Mouse (Mus musculus): ENCODE measurements around the gene Trip4. TPM values are rescaled to one million over a fixed set of nuclear protein-coding genes. Genes with fewer than 3 reads are reported as not detected.

Trip4 gene
- 13.5 and 18.6 TPM in 2 replicates for total RNA-seq (2012; rRNA removed)

DNA sequence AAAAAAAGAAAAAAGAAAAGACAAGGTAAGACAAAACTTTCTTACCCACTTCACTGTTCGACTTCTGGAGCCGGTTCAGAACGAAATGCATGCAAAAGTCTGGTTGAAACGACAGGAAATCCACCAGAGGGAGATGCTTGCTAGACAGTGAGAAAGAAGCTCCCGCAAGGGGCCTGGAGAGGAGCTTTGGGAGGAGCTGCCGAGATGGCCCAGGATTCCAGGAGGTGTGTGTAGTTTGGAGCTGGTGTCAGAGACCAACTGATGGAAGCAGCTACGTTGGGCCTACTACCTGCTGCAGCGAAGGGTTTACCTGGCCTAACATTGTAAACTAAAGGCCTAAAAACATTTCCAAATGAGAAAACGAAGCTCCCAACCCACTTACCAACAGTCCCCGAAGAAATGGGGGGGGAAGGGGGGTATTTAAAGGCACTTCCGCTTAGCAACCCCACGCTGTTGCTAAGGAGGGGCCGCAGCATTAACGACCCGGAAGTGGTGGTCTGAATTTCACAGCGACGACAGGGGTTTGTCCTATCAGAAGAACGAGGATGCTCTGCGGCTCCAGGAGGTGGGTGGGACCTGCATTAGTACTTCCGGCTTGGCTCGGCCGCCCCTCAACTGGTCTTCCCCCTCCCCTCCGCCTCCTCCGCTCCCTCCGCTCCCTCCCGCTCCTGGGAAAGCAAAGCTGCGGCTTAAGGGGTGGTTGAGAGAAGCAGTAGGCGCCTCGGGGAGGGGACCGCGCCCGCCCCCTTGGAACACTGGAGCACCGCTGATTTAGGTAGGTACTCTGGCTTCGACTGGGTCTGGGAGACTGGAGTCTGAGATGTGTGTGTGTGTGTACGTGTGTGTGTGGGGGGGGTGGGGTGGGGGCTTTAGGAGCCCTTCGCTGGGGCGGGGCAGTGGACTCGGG is at the start of gene Trip4, which contains the start of gene Csnk1g1:
TSS of gene Trip4 (minus strand) at position 401 of the 907 bp plus-strand sequence.
TSS of gene Csnk1g1 (plus strand) at position 531 of the 907 bp plus-strand sequence.
- Histone ChIP-seq H3K4me1 (ENCODE audit: control insufficient read depth in 2 of 2, insufficient read depth in 2 of 2, low read length in 2 of 2, poor library complexity in 1 of 2) (no peaks in the 10 kb centered on the region), H3K9me3 (ENCODE audit: control insufficient read depth, insufficient read depth, low read depth, low read length) (no peaks in the 10 kb centered on the region), H3K36me3 (ENCODE audit: control insufficient read depth, insufficient read depth, low read length, poor library complexity, severe bottlenecking) (no peaks in the 10 kb centered on the region), H3K9ac (ENCODE audit: insufficient read depth, low read depth, low read length, poor library complexity, severe bottlenecking) (peak within 1 kb of the TSS; percentile 88), H3K27ac (ENCODE audit: insufficient read depth, low read depth, low read length, poor library complexity, severe bottlenecking) (peak within 1 kb of the TSS; percentile 64), H3K4me3 (ENCODE audit: insufficient read depth in 1 of 2, low read depth in 1 of 2, low read length in 2 of 2, poor library complexity in 1 of 2, severe bottlenecking in 1 of 2) (peak within 1 kb of the TSS; percentile 61 to 91)
- in situ Hi-C loops (cut with MboI; ENCODE audit: low sequenced_read_pairs in 2 of 2, unreplicated experiment in 2 of 2): no loop called here
- peak; percentile 96 for DNase-seq (ENCODE audit: low read depth, low spot score)
- TF ChIP-seq HCFC1 (IDR thresholded peaks at IDR 0.05; ENCODE audit: borderline replicate concordance, insufficient read depth, low read length) (peak; percentile 61; the same call in 1 of the 2 replicates), MAFK (IDR thresholded peaks at IDR 0.05; ENCODE audit: insufficient read depth, low read depth, low read length) (no peak), CHD2 (IDR thresholded peaks at IDR 0.05; ENCODE audit: low read depth, low read length) (0 out of 2 replicates have a peak, but pooled peaks have one; percentile 35)

DNA sequence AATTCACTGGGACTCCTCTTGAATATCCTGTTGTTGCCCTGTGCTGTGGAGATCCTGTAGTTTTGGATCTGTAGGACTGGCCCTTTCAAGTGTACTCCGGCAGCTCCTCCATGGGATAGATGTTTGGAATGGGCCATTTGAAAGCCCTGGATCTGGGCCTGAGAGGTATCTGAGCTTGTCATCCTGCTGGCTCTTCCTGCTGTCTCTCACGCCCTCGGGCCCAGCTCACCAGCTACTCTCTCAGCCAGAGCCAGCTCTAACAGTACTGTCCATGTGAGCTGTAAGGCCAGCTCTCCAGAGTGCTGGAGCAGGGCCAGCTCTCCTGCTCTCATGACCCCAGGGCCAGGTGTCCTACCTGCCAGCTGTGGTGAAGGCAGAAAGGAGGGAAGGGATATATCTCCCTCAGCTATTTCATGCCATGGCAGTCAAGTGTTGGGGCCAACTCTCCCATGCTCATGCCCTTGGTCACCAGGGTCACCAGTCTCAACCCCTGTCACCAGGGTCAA is 42.5 kb upstream of the Trip4 start:
- Histone ChIP-seq H3K27ac (ENCODE audit: insufficient read depth, low read depth, low read length, poor library complexity, severe bottlenecking) (no peak overlapping the region), H3K9ac (ENCODE audit: insufficient read depth, low read depth, low read length, poor library complexity, severe bottlenecking) (no peak overlapping the region), H3K36me3 (ENCODE audit: control insufficient read depth, insufficient read depth, low read length, poor library complexity, severe bottlenecking) (peaks cover 4% of the 10 kb centered on the region; the same call in 1 of the 2 replicates), H3K4me1 (ENCODE audit: control insufficient read depth in 2 of 2, insufficient read depth in 2 of 2, low read length in 2 of 2, poor library complexity in 1 of 2) (no peaks in the 10 kb centered on the region), H3K9me3 (ENCODE audit: control insufficient read depth, insufficient read depth, low read depth, low read length) (no peaks in the 10 kb centered on the region), H3K4me3 (ENCODE audit: insufficient read depth in 1 of 2, low read depth in 1 of 2, low read length in 2 of 2, poor library complexity in 1 of 2, severe bottlenecking in 1 of 2) (no peak overlapping the region)
- in situ Hi-C loops (cut with MboI; ENCODE audit: low sequenced_read_pairs in 2 of 2, unreplicated experiment in 2 of 2): no loop called here
- no peak for DNase-seq (ENCODE audit: low read depth, low spot score)
- no peak for TF ChIP-seq MAFK (IDR thresholded peaks at IDR 0.05; ENCODE audit: insufficient read depth, low read depth, low read length)
- no peak for TF ChIP-seq ZC3H11A (IDR thresholded peaks at IDR 0.05; ENCODE audit: borderline replicate concordance, low read depth, low read length)
- no peak for TF ChIP-seq CHD2 (IDR thresholded peaks at IDR 0.05; ENCODE audit: low read depth, low read length)
- TF ChIP-seq ZNF384 (IDR thresholded peaks at IDR 0.05; ENCODE audit: low read depth, low read length): no peak
- TF ChIP-seq HCFC1 (IDR thresholded peaks at IDR 0.05; ENCODE audit: borderline replicate concordance, insufficient read depth, low read length): no peak

DNA sequence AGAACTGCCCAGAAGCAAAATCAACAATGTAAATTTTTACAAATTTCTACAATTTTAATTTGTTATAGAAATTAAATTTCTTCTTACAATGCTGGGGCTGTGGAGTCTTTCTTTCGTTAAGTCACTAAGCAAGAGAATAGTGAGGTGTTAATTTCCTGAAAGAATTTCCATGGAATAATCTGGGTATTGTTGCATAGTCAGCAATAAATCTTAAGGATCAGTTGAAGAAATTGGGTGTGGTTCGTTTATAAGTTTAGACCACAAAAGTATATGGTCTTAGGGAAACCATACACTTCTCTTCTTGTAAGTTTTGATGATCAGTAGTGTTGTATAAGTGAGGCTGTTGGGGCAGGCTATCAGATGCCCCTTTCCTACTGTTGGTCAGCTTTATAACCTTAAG is 29.0 kb upstream of the Trip4 start:
- Histone ChIP-seq H3K4me3 (ENCODE audit: insufficient read depth in 1 of 2, low read depth in 1 of 2, low read length in 2 of 2, poor library complexity in 1 of 2, severe bottlenecking in 1 of 2) (no peak overlapping the region), H3K27ac (ENCODE audit: insufficient read depth, low read depth, low read length, poor library complexity, severe bottlenecking) (no peak overlapping the region), H3K9me3 (ENCODE audit: control insufficient read depth, insufficient read depth, low read depth, low read length) (no peaks in the 10 kb centered on the region), H3K36me3 (ENCODE audit: control insufficient read depth, insufficient read depth, low read length, poor library complexity, severe bottlenecking) (no peaks in the 10 kb centered on the region), H3K4me1 (ENCODE audit: control insufficient read depth in 2 of 2, insufficient read depth in 2 of 2, low read length in 2 of 2, poor library complexity in 1 of 2) (no peaks in the 10 kb centered on the region), H3K9ac (ENCODE audit: insufficient read depth, low read depth, low read length, poor library complexity, severe bottlenecking) (no peak overlapping the region)
- no peak for DNase-seq (ENCODE audit: low read depth, low spot score)
- no peak for TF ChIP-seq ZNF384 (IDR thresholded peaks at IDR 0.05; ENCODE audit: low read depth, low read length)
- TF ChIP-seq ZC3H11A (IDR thresholded peaks at IDR 0.05; ENCODE audit: borderline replicate concordance, low read depth, low read length): no peak
- TF ChIP-seq MAFK (IDR thresholded peaks at IDR 0.05; ENCODE audit: insufficient read depth, low read depth, low read length): peak; percentile 71
- in situ Hi-C loops (cut with MboI; ENCODE audit: low sequenced_read_pairs in 2 of 2, unreplicated experiment in 2 of 2): no loop called here

DNA sequence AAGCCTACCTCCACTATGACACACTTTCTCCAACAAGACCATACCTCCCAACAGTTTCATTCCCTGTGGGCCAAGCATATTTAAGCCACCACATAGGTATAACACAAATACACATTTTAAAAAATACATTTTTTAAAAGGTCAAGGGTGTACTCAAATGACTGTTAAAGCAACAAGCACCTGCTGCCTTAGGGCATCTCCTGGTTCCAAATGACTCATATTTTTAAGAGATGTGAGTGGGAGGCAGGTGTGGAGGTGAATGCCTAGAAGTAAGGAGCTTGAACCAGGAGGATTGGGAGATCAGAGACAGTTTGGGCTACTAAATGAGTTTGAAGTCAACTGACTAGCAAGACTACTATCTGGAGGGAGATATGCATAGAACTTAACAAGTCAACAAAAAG is 21.2 kb upstream of the Trip4 start:
- Histone ChIP-seq H3K9ac (ENCODE audit: insufficient read depth, low read depth, low read length, poor library complexity, severe bottlenecking) (no peak overlapping the region), H3K27ac (ENCODE audit: insufficient read depth, low read depth, low read length, poor library complexity, severe bottlenecking) (no peak overlapping the region), H3K4me3 (ENCODE audit: insufficient read depth in 1 of 2, low read depth in 1 of 2, low read length in 2 of 2, poor library complexity in 1 of 2, severe bottlenecking in 1 of 2) (no peak overlapping the region), H3K36me3 (ENCODE audit: control insufficient read depth, insufficient read depth, low read length, poor library complexity, severe bottlenecking) (no peaks in the 10 kb centered on the region), H3K9me3 (ENCODE audit: control insufficient read depth, insufficient read depth, low read depth, low read length) (no peaks in the 10 kb centered on the region), H3K4me1 (ENCODE audit: control insufficient read depth in 2 of 2, insufficient read depth in 2 of 2, low read length in 2 of 2, poor library complexity in 1 of 2) (no peaks in the 10 kb centered on the region)
- DNase-seq (ENCODE audit: low read depth, low spot score): no peak
- TF ChIP-seq ZC3H11A (IDR thresholded peaks at IDR 0.05; ENCODE audit: borderline replicate concordance, low read depth, low read length): no peak
- no peak for TF ChIP-seq MAFK (IDR thresholded peaks at IDR 0.05; ENCODE audit: insufficient read depth, low read depth, low read length)
- TF ChIP-seq ZNF384 (IDR thresholded peaks at IDR 0.05; ENCODE audit: low read depth, low read length): no peak
- TF ChIP-seq CHD2 (IDR thresholded peaks at IDR 0.05; ENCODE audit: low read depth, low read length): no peak
- TF ChIP-seq HCFC1 (IDR thresholded peaks at IDR 0.05; ENCODE audit: borderline replicate concordance, insufficient read depth, low read length): no peak
- in situ Hi-C loops (cut with MboI; ENCODE audit: low sequenced_read_pairs in 2 of 2, unreplicated experiment in 2 of 2): no loop called here

Data from ES-E14 (cell line).